Mouse (Mus musculus) CH12.LX (cell line): ENCODE data around the gene Rnf31. TPM values are rescaled to one million over a fixed set of nuclear protein-coding genes. Genes with fewer than 3 reads are reported as not detected.
A peak's percentile ranks its signal among the peaks of the same experiment; 100 is the strongest.

Experiments
- DNase-seq: peaks from one replicate; pipeline ENCODE4 v3.0.0-alpha.2; 2013; ENCODE audit errors: extremely low read depth
- H3K27ac ChIP-seq: 2 replicates; pipeline ENCODE4 v1.5.1; 2012; ENCODE audit warnings: low read depth, mild to moderate bottlenecking, control low read depth, moderate library complexity; ENCODE audit not compliant: insufficient read depth
- H3K27me3 ChIP-seq: replicated peaks from 2 replicates; pipeline ENCODE3; 2012; ENCODE audit warnings: inconsistent platforms
- H3K36me3 ChIP-seq, 2 experiments: replicated peaks in 1 of 2; 2 replicates each; pipeline versions ENCODE3 to v1.6.1; 2012; ENCODE audit warnings: inconsistent platforms in 1 of 2, low read length in 1 of 2, mild to moderate bottlenecking in 1 of 2, mixed read lengths in 1 of 2, moderate library complexity in 1 of 2; ENCODE audit not compliant: control insufficient read depth in 1 of 2, insufficient read depth in 1 of 2
- H3K4me1 ChIP-seq, 2 experiments: 2 replicates each; pipeline ENCODE4 v1.6.1; 2012; ENCODE audit warnings: inconsistent platforms in 1 of 2, moderate library complexity in 1 of 2; ENCODE audit not compliant: insufficient read depth in 2 of 2, control insufficient read depth in 1 of 2
- H3K4me2 ChIP-seq: 2 replicates; pipeline ENCODE4 v1.6.1; 2012; ENCODE audit warnings: low read depth, mild to moderate bottlenecking, control low read depth; ENCODE audit not compliant: poor library complexity, insufficient read depth, severe bottlenecking
- H3K4me3 ChIP-seq, 3 experiments: fragments of 150-350 bp in 1 of 3; sonication (generic) in 1 of 3; replicated peaks in 1 of 3; 2 replicates each; pipeline versions ENCODE3 to v1.5.1; 2011 to 2012; ENCODE audit warnings: low read depth in 2 of 3, low read length in 2 of 3, mild to moderate bottlenecking in 2 of 3, moderate library complexity in 2 of 3, control low read depth in 1 of 3, improper control_type of control experiment in 1 of 3, inconsistent platforms in 1 of 3, mixed read lengths in 1 of 3; ENCODE audit not compliant: poor library complexity in 1 of 3
- H3K79me2 ChIP-seq: replicated peaks from 2 replicates; pipeline ENCODE4 v1.6.1; 2012; ENCODE audit warnings: mild to moderate bottlenecking, moderate library complexity; ENCODE audit not compliant: control insufficient read depth, poor library complexity, insufficient read depth, severe bottlenecking; ENCODE audit errors: extremely low read depth
- H3K9ac ChIP-seq: 2 replicates; pipeline ENCODE4 v1.6.1; 2012; ENCODE audit warnings: low read depth, mild to moderate bottlenecking, control low read depth, moderate library complexity; ENCODE audit not compliant: insufficient read depth
- H3K9me3 ChIP-seq: replicated peaks from 2 replicates; pipeline ENCODE3; 2012; ENCODE audit warnings: low read length, inconsistent platforms, mixed read lengths
- BHLHE40 ChIP-seq: IDR thresholded peaks from 2 replicates; pipeline ENCODE4 v1.6.1; 2011; ENCODE audit warnings: mild to moderate bottlenecking, low read depth, low read length, improper control_type of control experiment
- CHD2 ChIP-seq: IDR thresholded peaks from 2 replicates; pipeline ENCODE4 v1.6.1; 2011; ENCODE audit warnings: low read length, improper control_type of control experiment
- ELF1 ChIP-seq: IDR thresholded peaks from 2 replicates; pipeline ENCODE4 v1.6.1; 2014; ENCODE audit warnings: low read depth, mild to moderate bottlenecking, inconsistent platforms, low read length, improper control_type of control experiment
- HCFC1 ChIP-seq: IDR thresholded peaks from 2 replicates; pipeline ENCODE4 v1.6.1; 2012; ENCODE audit warnings: low read depth, mild to moderate bottlenecking, inconsistent platforms, low read length, improper control_type of control experiment
- MAZ ChIP-seq: IDR thresholded peaks from 2 replicates; pipeline ENCODE4 v1.6.1; 2012; ENCODE audit warnings: low read depth, mild to moderate bottlenecking, inconsistent platforms, low read length, improper control_type of control experiment, moderate library complexity
- MEF2A ChIP-seq: IDR thresholded peaks from 2 replicates; pipeline ENCODE4 v1.6.1; 2014; ENCODE audit warnings: low read depth, mild to moderate bottlenecking, inconsistent platforms, low read length, improper control_type of control experiment, borderline replicate concordance
- MXI1 ChIP-seq: IDR thresholded peaks from 2 replicates; pipeline ENCODE4 v1.6.1; 2011; ENCODE audit warnings: mild to moderate bottlenecking, low read depth, low read length, improper control_type of control experiment
- NELFE ChIP-seq: IDR thresholded peaks from 2 replicates; pipeline ENCODE4 v1.6.1; 2011; ENCODE audit warnings: low read depth, low read length, improper control_type of control experiment
- NRF1 ChIP-seq: IDR thresholded peaks from 2 replicates; pipeline ENCODE4 v1.6.1; 2014; ENCODE audit warnings: low read depth, mild to moderate bottlenecking, inconsistent platforms, low read length, improper control_type of control experiment, moderate library complexity
- PAX5 ChIP-seq: IDR thresholded peaks from 2 replicates; pipeline ENCODE4 v1.6.1; 2012; ENCODE audit warnings: low read length, inconsistent platforms, mixed read lengths
- POLR2A ChIP-seq: IDR thresholded peaks from 2 replicates; pipeline ENCODE4 v1.6.1; 2011; ENCODE audit warnings: low read depth, mild to moderate bottlenecking, improper control_type of control experiment, low read length
- SIN3A ChIP-seq: IDR thresholded peaks from 2 replicates; pipeline ENCODE4 v1.6.1; 2012; ENCODE audit warnings: low read length, improper control_type of control experiment, inconsistent platforms
- SMC3 ChIP-seq: IDR thresholded peaks from 2 replicates; pipeline ENCODE4 v1.6.1; 2011; ENCODE audit warnings: low read depth, low read length, improper control_type of control experiment
- UBTF ChIP-seq: IDR thresholded peaks from 2 replicates; pipeline ENCODE4 v1.6.1; 2012; ENCODE audit warnings: low read depth, mild to moderate bottlenecking, inconsistent platforms, low read length, improper control_type of control experiment, moderate library complexity
- USF2 ChIP-seq: conservative IDR thresholded peaks from 2 replicates; pipeline ENCODE4 v1.6.1; 2011; ENCODE audit warnings: low read depth, low read length, improper control_type of control experiment
- ZC3H11A ChIP-seq: IDR thresholded peaks from 2 replicates; pipeline ENCODE4 v1.6.1; 2012; ENCODE audit warnings: low read depth, mild to moderate bottlenecking, inconsistent platforms, low read length, improper control_type of control experiment
- ZNF384 ChIP-seq: IDR thresholded peaks from 2 replicates; pipeline ENCODE4 v1.6.1; 2012; ENCODE audit warnings: low read depth, low read length, improper control_type of control experiment, inconsistent platforms
- dilution Hi-C: fragments of 300-500 bp; cut with MboI; formaldehyde crosslinking; loops from 2 replicates; pipeline ENCODE4 v1.14.3; 2020; ENCODE audit warnings: low sequenced_read_pairs; ENCODE audit not compliant: extremely low pct_unique_long_range_greater_than_20kb, extremely low pct_ligation_motif_present
- in situ Hi-C: fragments of 300-500 bp; cut with MboI; formaldehyde crosslinking; loops from 3 replicates; pipeline ENCODE4 v1.14.3; 2019; ENCODE audit warnings: low sequenced_read_pairs, low pct_ligation_motif_present, low pct_unique_long_range_greater_than_20kb, mixed read lengths
- polyA plus RNA-seq: library from polyadenylated mRNA; unstranded; fragments of >175 nt; gene quantifications from 2 replicates; pipeline ENCODE4 v1.2.1, GENCODE M21; 2012; ENCODE audit warnings: low read depth; ENCODE audit not compliant: insufficient read length
- total RNA-seq, 2 experiments: library from RNA; depleted of rRNA; stranded (reverse); fragments of 300-350 nt in 1 of 2; fragments of >200 nt in 1 of 2; gene quantifications; 2 replicates each; pipeline ENCODE4 v1.2.3; 2012 to 2014

The Rnf31 gene
- total and polyA plus RNA-seq, 3 experiments, result 3.8 to 22.6 (median 15.9) TPM

DNA sequence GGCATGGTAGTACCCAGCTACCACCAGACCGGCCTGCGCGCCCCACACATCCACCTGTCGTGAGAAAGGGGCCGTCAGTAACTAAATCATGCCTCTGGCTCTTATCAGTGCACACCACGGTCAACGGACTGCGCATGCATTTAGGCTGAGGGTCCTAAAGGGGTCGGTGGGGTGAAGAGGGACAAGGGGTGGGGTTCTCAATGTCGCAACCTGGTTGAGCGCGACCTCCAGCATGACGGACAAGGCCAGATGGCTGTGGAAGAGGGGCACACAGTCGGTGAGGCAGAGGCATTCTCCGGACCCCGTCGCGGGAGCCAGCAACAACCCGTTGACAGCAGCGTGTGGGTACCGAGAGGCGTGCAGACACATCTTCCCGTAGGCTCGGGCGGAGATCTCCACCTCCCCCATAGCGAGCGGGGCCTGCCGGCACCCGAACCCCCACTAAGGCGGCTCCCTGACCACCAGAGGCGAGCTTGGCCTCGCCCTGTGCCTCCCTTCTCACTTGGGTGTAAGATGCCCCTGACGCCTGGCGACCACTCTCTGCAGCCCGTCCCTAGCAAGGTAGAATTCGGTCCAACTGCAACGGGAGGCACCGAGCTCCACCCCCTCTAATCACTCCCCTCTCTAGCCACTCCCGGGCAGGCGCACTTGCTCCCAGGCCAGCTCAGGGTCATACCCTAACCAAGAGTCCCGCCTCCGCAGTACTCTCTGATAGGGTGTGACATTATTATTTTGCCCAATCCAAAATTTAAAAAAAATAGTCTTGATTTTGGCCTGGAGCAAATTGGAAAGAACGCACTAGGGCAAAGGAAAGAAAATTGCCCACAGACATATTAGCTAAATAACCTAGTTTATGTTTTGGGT lies 6.6 kb upstream of the Rnf31 start, which contains the start of gene Emc9:
Gene Emc9 (minus strand): TSS at position 601 of the 864 bp plus-strand sequence.
- Histone ChIP-seq H3K27ac (peak within 1 kb of the TSS; percentile 83), H3K4me1 (peaks cover 19 to 69% of the 10 kb centered on the region in 2 experiments), H3K4me3 (peak within 1 kb of the TSS; percentile 57 to 76 (median 74)), H3K9me3 (no peaks in the 10 kb centered on the region), H3K27me3 (no peaks in the 10 kb centered on the region), H3K36me3 (peaks cover 36 to 64% of the 10 kb centered on the region in 2 experiments), H3K4me2 (peak within 1 kb of the TSS; percentile 55), H3K79me2 (peaks cover 22% of the 10 kb centered on the region), H3K9ac (peak within 1 kb of the TSS; percentile 10; the same call in 1 of the 2 replicates)
- dilution Hi-C loops, result no loop called here
- in situ Hi-C loops, result no loop called here
- TF ChIP-seq NELFE (peak; percentile 37; the same call in 1 of the 2 replicates), ELF1 (0 out of 2 replicates have a peak, but pooled peaks have one; percentile 17), CHD2 (peak; percentile 39), SMC3 (no peak), BHLHE40 (0 out of 2 replicates have a peak, but pooled peaks have one; percentile 7), USF2 (no peak), UBTF (0 out of 2 replicates have a peak, but pooled peaks have one; percentile 22), POLR2A (peak; percentile 50), ZNF384 (no peak), MXI1 (peak; percentile 78), NRF1 (peak; percentile 83), HCFC1 (no peak), SIN3A (peak; percentile 65), MEF2A (0 out of 2 replicates have a peak, but pooled peaks have one; percentile 26)
- DNase-seq, result peak; percentile 75

DNA sequence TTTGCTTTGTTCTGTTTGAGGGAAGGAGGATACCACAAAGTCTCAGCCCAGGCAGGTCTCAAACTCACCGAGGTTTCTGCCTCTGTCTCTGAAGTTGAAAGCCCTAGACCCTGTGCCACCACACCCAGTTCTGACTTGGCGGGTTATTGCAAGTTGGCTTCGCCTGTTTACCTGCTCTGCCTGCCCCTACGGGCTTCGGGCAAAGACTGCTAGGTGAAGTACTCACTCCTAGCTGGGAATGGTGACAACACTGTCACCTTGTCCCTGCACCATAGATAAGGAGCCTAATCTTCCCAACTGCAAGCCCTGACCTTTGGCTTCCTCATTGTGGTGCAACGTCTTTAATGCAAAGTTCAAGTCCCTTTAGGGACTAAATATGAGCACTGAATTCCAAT lies 5.9 kb upstream of the Rnf31 start:
- H3K4me3 ChIP-seq, result peak overlapping the region in 1 of 3 experiments; percentile 12
- DNase-seq, result no peak
- peaks cover 29 to 58% of the 10 kb centered on the region in 2 experiments for H3K36me3 ChIP-seq
- peaks cover 13 to 62% of the 10 kb centered on the region in 2 experiments for H3K4me1 ChIP-seq
- TF ChIP-seq NELFE, result no peak
- no peak for TF ChIP-seq PAX5
- TF ChIP-seq HCFC1, result no peak
- TF ChIP-seq MAZ, result no peak
- no peak for TF ChIP-seq UBTF
- TF ChIP-seq MEF2A, result no peak
- TF ChIP-seq ZC3H11A, result no peak
- H3K79me2 ChIP-seq, result peaks cover 23% of the 10 kb centered on the region
- no peaks in the 10 kb centered on the region for H3K9me3 ChIP-seq
- dilution Hi-C loops, result no loop called here
- H3K4me2 ChIP-seq, result peak overlapping the region; percentile 27; the same call in 1 of the 2 replicates
- peak overlapping the region; percentile 83 for H3K27ac ChIP-seq
- H3K9ac ChIP-seq, result no peak overlapping the region
- H3K27me3 ChIP-seq, result no peaks in the 10 kb centered on the region
- in situ Hi-C loops, result no loop called here
